Mouse (Mus musculus): Measurements from ENCODE around the gene Mapk8. TPM values are rescaled to one million over a fixed set of nuclear protein-coding genes. Genes with fewer than 3 reads are reported as not detected.

The Mapk8 gene
- polyA plus RNA-seq, 2 experiments, result 16.7 to 36.4 TPM

DNA sequence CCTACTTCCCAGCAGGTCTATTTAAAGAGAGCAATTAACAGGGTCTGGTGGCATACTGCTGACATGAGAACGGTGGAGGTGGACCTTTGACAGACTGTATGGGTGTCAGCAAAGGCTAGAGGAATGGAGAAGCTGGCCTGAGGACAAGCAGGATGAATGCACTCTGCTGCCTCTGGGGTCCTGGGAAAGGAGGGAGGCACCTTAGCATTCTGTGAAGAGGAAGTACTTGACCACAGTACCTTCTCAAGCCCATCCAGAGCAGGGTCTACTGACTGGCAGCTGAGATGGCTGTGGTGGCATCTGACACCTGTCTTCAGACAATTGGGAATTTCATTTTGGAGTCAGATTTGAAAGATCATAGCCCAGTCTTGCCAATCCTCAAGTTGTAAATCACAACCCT lies 73.7 kb downstream of the Mapk8 start:
- WGBS, result 36% methylated on average over 1 of the region's 1 CpGs
- TF ChIP-seq POLR2A (IDR thresholded peaks at IDR 0.05; ENCODE audit: borderline replicate concordance, extremely low read depth, insufficient read depth, insufficient read length), result no peak

GRCm38 (mm10) chr14:33371248-33371647 lies 75.7 kb downstream of the Mapk8 start:
- 9% methylated on average over 3 of the region's 3 CpGs for WGBS
- no peaks in the 10 kb centered on the region for H3K9me3 ChIP-seq (ENCODE audit: control insufficient read depth, low read length)
- H3K4me2 ChIP-seq (replicated peaks; ENCODE audit: low read depth, low read length, severe bottlenecking), result no peak overlapping the region
- H3K9ac ChIP-seq (ENCODE audit: low read depth, low read length, severe bottlenecking), result no peak overlapping the region
- no peak overlapping the region for H3K27ac ChIP-seq (replicated peaks; ENCODE audit: low read depth, low read length)
- no peaks in the 10 kb centered on the region for H3K27me3 ChIP-seq (ENCODE audit: control insufficient read depth, insufficient read depth, low read length)
- ATAC-seq (ENCODE audit: low FRiP score, low read depth) (peak; percentile 62; the same call in 1 of the 2 replicates), DNase-seq (ENCODE audit: low spot score) (peak; percentile 57)
- no peak for TF ChIP-seq POLR2A (IDR thresholded peaks at IDR 0.05; ENCODE audit: borderline replicate concordance, extremely low read depth, insufficient read depth, insufficient read length)
- H3K36me3 ChIP-seq (ENCODE audit: control insufficient read depth, insufficient read depth, low read length), result peaks cover 4% of the 10 kb centered on the region; the same call in 1 of the 2 replicates
- H3K4me3 ChIP-seq (replicated peaks; ENCODE audit: low read length), result no peak overlapping the region
- peaks cover 6% of the 10 kb centered on the region; the same call in 1 of the 2 replicates for H3K4me1 ChIP-seq (ENCODE audit: control insufficient read depth, insufficient read depth, low read length)

More for the DNA sequence above, 73.7 kb downstream of the Mapk8 start:
- DNase-seq (ENCODE audit: low spot score) (no peak), ATAC-seq (ENCODE audit: low FRiP score, low read depth) (no peak)
- Histone ChIP-seq H3K4me1 (ENCODE audit: control insufficient read depth, insufficient read depth, low read length) (peaks cover 6% of the 10 kb centered on the region; the same call in 1 of the 2 replicates), H3K9me3 (ENCODE audit: control insufficient read depth, low read length) (no peaks in the 10 kb centered on the region), H3K27me3 (ENCODE audit: control insufficient read depth, insufficient read depth, low read length) (no peaks in the 10 kb centered on the region), H3K36me3 (ENCODE audit: control insufficient read depth, insufficient read depth, low read length) (peaks cover 10% of the 10 kb centered on the region), H3K4me3 (replicated peaks; ENCODE audit: low read length) (no peak overlapping the region), H3K27ac (replicated peaks; ENCODE audit: low read depth, low read length) (no peak overlapping the region), H3K4me2 (replicated peaks; ENCODE audit: low read depth, low read length, severe bottlenecking) (no peak overlapping the region), H3K9ac (ENCODE audit: low read depth, low read length, severe bottlenecking) (no peak overlapping the region)

DNA sequence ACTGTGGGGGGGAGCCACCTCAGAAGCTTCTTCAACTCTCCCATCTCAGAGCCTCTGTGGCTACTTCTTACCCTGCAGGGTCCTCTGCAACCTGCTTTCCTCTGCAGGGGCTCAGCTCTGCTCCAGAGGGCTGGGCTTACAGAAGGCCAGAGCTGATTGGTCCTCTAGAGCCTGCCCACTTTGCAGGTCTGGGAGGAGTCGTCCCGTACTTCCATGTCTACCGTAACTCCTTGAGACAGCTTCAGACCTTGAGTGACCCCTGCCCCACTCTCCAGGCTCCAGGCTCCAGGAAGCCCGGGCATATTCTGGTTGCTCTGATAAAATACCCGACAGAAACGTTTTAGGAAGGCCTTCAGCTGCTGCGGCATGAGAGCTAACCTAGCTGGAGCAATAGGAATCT lies 76.9 kb downstream of the Mapk8 start:
- Histone ChIP-seq H3K4me3 (replicated peaks; ENCODE audit: low read length) (no peak overlapping the region), H3K4me1 (ENCODE audit: control insufficient read depth, insufficient read depth, low read length) (peaks cover 6% of the 10 kb centered on the region; the same call in 1 of the 2 replicates), H3K27me3 (ENCODE audit: control insufficient read depth, insufficient read depth, low read length) (no peaks in the 10 kb centered on the region), H3K9me3 (ENCODE audit: control insufficient read depth, low read length) (no peaks in the 10 kb centered on the region), H3K27ac (replicated peaks; ENCODE audit: low read depth, low read length) (no peak overlapping the region), H3K36me3 (ENCODE audit: control insufficient read depth, insufficient read depth, low read length) (no peaks in the 10 kb centered on the region), H3K9ac (ENCODE audit: low read depth, low read length, severe bottlenecking) (peak overlapping the region; percentile 38), H3K4me2 (replicated peaks; ENCODE audit: low read depth, low read length, severe bottlenecking) (peak overlapping the region; percentile 33)
- TF ChIP-seq POLR2A (IDR thresholded peaks at IDR 0.05; ENCODE audit: borderline replicate concordance, extremely low read depth, insufficient read depth, insufficient read length), result no peak
- WGBS, result 11% methylated on average over 7 of the region's 7 CpGs
- peak; percentile 64; the same call in 1 of the 2 replicates for ATAC-seq (ENCODE audit: low FRiP score, low read depth)
- DNase-seq (ENCODE audit: low spot score), result no peak

DNA sequence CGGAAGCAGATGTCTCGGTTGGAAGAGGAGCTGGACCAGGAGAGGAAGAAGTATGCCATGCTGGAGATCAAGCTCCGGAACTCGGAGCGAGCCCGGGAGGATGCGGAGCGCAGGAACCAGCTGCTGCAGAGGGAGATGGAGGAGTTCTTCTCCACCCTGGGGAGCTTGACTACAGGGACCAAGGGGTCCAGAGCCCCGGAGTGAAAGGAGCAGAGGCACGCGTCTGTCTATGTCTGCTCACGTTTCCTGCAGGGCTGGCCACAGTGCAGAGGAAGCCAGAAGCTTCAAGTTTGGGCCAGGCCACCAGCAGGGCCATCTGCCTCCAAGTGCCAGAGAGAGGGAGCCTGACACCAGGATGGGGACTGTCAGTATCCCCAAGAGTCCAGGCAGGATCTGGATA lies 77.6 kb downstream of the Mapk8 start:
- Histone ChIP-seq H3K27ac (replicated peaks; ENCODE audit: low read depth, low read length) (no peak overlapping the region), H3K4me1 (ENCODE audit: control insufficient read depth, insufficient read depth, low read length) (peaks cover 6% of the 10 kb centered on the region; the same call in 1 of the 2 replicates), H3K36me3 (ENCODE audit: control insufficient read depth, insufficient read depth, low read length) (no peaks in the 10 kb centered on the region), H3K27me3 (ENCODE audit: control insufficient read depth, insufficient read depth, low read length) (no peaks in the 10 kb centered on the region), H3K9me3 (ENCODE audit: control insufficient read depth, low read length) (no peaks in the 10 kb centered on the region), H3K4me2 (replicated peaks; ENCODE audit: low read depth, low read length, severe bottlenecking) (no peak overlapping the region), H3K9ac (ENCODE audit: low read depth, low read length, severe bottlenecking) (no peak overlapping the region), H3K4me3 (replicated peaks; ENCODE audit: low read length) (no peak overlapping the region)
- no peak for DNase-seq (ENCODE audit: low spot score)
- ATAC-seq (ENCODE audit: low FRiP score, low read depth), result no peak
- WGBS, result 81% methylated on average over 12 of the region's 12 CpGs
- no peak for TF ChIP-seq POLR2A (IDR thresholded peaks at IDR 0.05; ENCODE audit: borderline replicate concordance, extremely low read depth, insufficient read depth, insufficient read length)

- Histone ChIP-seq H3K36me3 (ENCODE audit: control insufficient read depth, insufficient read depth, low read length) (no peaks in the 10 kb centered on the region), H3K27ac (replicated peaks; ENCODE audit: low read depth, low read length) (no peak overlapping the region), H3K4me3 (replicated peaks; ENCODE audit: low read length) (no peak overlapping the region), H3K9me3 (ENCODE audit: control insufficient read depth, low read length) (no peaks in the 10 kb centered on the region), H3K4me1 (ENCODE audit: control insufficient read depth, insufficient read depth, low read length) (peaks cover 6% of the 10 kb centered on the region; the same call in 1 of the 2 replicates), H3K27me3 (ENCODE audit: control insufficient read depth, insufficient read depth, low read length) (no peaks in the 10 kb centered on the region), H3K4me2 (replicated peaks; ENCODE audit: low read depth, low read length, severe bottlenecking) (no peak overlapping the region), H3K9ac (ENCODE audit: low read depth, low read length, severe bottlenecking) (no peak overlapping the region)
- DNase-seq (ENCODE audit: low spot score) (no peak), ATAC-seq (ENCODE audit: low FRiP score, low read depth) (no peak)
- WGBS, result 84% methylated on average over 30 of the region's 30 CpGs
- TF ChIP-seq POLR2A (IDR thresholded peaks at IDR 0.05; ENCODE audit: borderline replicate concordance, extremely low read depth, insufficient read depth, insufficient read length), result no peak
These were observed 79.8 kb downstream of the Mapk8 start for GRCm38 (mm10) chr14:33366891-33367777.

All from limb, embryonic 14.5 days (tissue).